Mouse (Mus musculus): ENCODE measurements at regions not wholly inside any gene's neighbourhood (a gene's known extent, or its start where the extent isn't known, plus 50 kb on each side); places are given as distances from the start of the nearest gene placed in this dataset.

GRCm38 (mm10) chr16:52795184-52795583, 341.3 kb upstream of the Alcam start:
- intact Hi-C loops (cut with DNase I) = no loop called here
- DNase-seq = no peak

- intact Hi-C loops (cut with DNase I) = no loop called here
- DNase-seq = no peak
Measured at GRCm38 (mm10) chr16:52789946-52790345, 336.1 kb upstream of the Alcam start.

GRCm38 (mm10) chr16:52747744-52748143, 293.9 kb upstream of the Alcam start:
- DNase-seq = no peak
- intact Hi-C loops (cut with DNase I) = no loop called here

- DNase-seq = no peak
- intact Hi-C loops (cut with DNase I) = no loop called here
Measured at GRCm38 (mm10) chr16:52746186-52746585, 292.3 kb upstream of the Alcam start.

- no peak for DNase-seq
- intact Hi-C loops (cut with DNase I) = no loop called here
Measured at GRCm38 (mm10) chr16:52744720-52745119, 290.8 kb upstream of the Alcam start.

- intact Hi-C loops (cut with DNase I) = no loop called here
- DNase-seq = no peak
Measured at GRCm38 (mm10) chr16:52742166-52742565, 288.3 kb upstream of the Alcam start.

- intact Hi-C loops (cut with DNase I) = no loop called here
- no peak for DNase-seq
Measured at GRCm38 (mm10) chr16:52726120-52726844, 272.4 kb upstream of the Alcam start.

GRCm38 (mm10) chr16:52718231-52718932, 264.5 kb upstream of the Alcam start:
- no peak for DNase-seq
- intact Hi-C loops (cut with DNase I) = no loop called here

GRCm38 (mm10) chr16:52690272-52690671, 236.4 kb upstream of the Alcam start:
- intact Hi-C loops (cut with DNase I) = no loop called here
- no peak for DNase-seq

- no peak for DNase-seq
- intact Hi-C loops (cut with DNase I) = no loop called here
Measured at GRCm38 (mm10) chr16:52654825-52655224, 201.0 kb upstream of the Alcam start.
